Mouse (Mus musculus): ENCODE results near the gene Pa2g4.

DNA sequence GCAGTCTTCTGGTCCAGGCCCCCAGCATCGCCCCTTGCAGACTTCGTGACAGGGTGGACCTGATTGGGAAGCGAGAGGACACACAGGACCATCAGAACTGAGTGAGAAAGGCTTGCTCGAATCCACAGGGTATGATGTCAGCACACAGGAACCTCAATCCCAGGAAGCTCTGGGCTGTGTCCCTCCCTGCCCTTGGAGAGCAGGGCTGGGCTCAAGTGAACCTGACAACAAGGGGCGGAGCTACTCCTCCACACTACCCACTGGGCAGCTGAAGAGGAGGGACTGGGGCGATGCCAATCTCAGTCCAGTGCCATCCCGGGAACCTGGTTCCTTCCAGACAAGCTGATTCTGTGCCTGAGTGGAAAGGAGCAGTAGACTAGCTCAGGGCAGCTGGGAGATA lies 17.9 kb upstream of the Pa2g4 start:
- no peak for TF ChIP-seq RCOR1 (IDR thresholded peaks at IDR 0.05; ENCODE audit: low read depth, low read length)
- no peak for TF ChIP-seq SIN3A (IDR thresholded peaks at IDR 0.05; ENCODE audit: low read length)
- TF ChIP-seq TCF12 (IDR thresholded peaks at IDR 0.05; ENCODE audit: low read depth, low read length): no peak
- no peak for TF ChIP-seq ZC3H11A (IDR thresholded peaks at IDR 0.05; ENCODE audit: low read depth, low read length)
- TF ChIP-seq MAX (IDR thresholded peaks at IDR 0.05; ENCODE audit: low read length): no peak
- TF ChIP-seq BHLHE40 (IDR thresholded peaks at IDR 0.05; ENCODE audit: borderline replicate concordance, low read depth, low read length): no peak
- TF ChIP-seq POLR2AphosphoS5 (IDR thresholded peaks at IDR 0.05; ENCODE audit: borderline replicate concordance, low read depth, low read length): no peak
- TF ChIP-seq JUND (IDR thresholded peaks at IDR 0.05; ENCODE audit: low read depth, low read length): no peak
